Mouse (Mus musculus) heart, adult 2 months (tissue): ENCODE data around the gene Rbp4.

Source experiments
- CTCF ChIP-seq: fragments of 200-600 bp; IDR thresholded peaks from 2 replicates; pipeline ENCODE4 v1.8.1; 2022; ENCODE audit warnings: antibody characterized with exemption, mild to moderate bottlenecking, moderate library complexity
- EP300 ChIP-seq: fragments of 200-500 bp; IDR thresholded peaks from 2 replicates; pipeline ENCODE4 v1.6.1; 2011; ENCODE audit warnings: low read depth, low read length, control low read depth; ENCODE audit not compliant: insufficient read depth

DNA sequence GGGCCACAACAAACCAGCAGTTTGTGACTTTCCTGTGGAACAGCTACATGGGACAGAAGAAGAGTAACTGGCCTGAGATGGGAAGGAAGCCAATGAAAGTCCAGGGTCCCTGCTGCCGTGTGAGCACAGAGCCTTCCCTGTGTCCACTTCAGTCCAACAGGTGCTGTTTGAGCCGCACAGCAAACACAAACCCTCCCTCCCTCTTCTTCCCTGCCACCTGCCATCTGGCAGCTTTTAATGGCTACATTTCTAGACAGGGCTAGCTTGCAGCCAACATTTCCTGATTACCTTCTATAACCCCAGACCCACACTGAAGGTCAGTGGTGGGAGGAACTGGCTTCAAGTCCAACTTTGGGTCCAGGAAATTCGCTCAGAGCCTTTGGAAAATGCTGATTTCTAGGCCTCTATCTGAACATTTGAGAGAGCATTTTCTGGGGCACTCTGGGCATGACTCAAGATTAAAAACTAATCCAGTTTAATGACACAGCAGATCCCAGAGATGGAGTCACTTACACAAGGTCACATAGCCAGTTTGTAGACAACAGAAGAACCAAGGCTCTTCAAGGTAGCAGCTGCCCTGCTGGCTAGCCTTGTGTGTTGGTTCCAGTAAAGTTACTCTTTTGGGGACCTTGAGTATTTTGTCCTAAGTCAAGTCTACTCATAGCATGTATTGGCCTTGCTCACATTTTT is 47.1 kb downstream of the Rbp4 start:
- no peak for TF ChIP-seq EP300
- no peak for TF ChIP-seq CTCF
